Comparison of ENCODE assay signal across 24 mouse cellular contexts in genomic region chr12:104823722-104824121, GRCm38 (mm10). TPM values are rescaled to one million over a fixed set of nuclear protein-coding genes. Genes with fewer than 3 reads are reported as not detected.
A peak's percentile ranks its signal among the peaks of the same experiment; 100 is the strongest.
DNase-seq lines count a peak whose midpoint lies in the region; ATAC-seq and TF ChIP-seq lines count a peak whose summit lies in the region.
"Had no signal": no experiment of that assay in that cellular context is flagged by ENCODE, and none has a peak within 500 bp of the region (broad histone marks: within the 10 kb centered on the region; RNA-seq: fewer than 3 reads in every experiment).

No protein-coding gene starts in this region.

- H3K4me2 ChIP-seq in hindbrain, embryonic 12.5 days (replicated peaks), result no peak overlapping the region
- H3K4me2 ChIP-seq in hindbrain, embryonic 16.5 days (ENCODE audit: low read length), result no peak overlapping the region
- peak overlapping the region; percentile 57; the same call in 1 of the 2 replicates for H3K4me2 ChIP-seq in liver, embryonic 12.5 days
- H3K4me2 ChIP-seq in liver, postnatal 0 days (ENCODE audit: low read depth, low read length), result no peak overlapping the region
- H3K4me2 ChIP-seq: embryonic facial prominence, embryonic 13.5 days; hindbrain, embryonic 13.5 days; limb, embryonic 12.5 days had no signal

- DNase-seq in gastrocnemius, adult 2 months, result no peak
- DNase-seq in gastrocnemius, postnatal 14 days, result no peak
- DNase-seq in liver, postnatal 0 days, result no peak
- no peak for DNase-seq in right cerebral cortex, postnatal 25 days
- DNase-seq in adrenal gland, postnatal 25 days, result no peak
- DNase-seq: adrenal gland, postnatal 10 days; cerebellum, adult 11 months; cerebellum, adult 9-11 months; kidney, adult 9 months; kidney, postnatal 10 days; lung, adult 18-20 months; lung, postnatal 4 days; midbrain, embryonic 14.5 days; right cerebral cortex, adult 18-20 months had no signal

- 93% methylated on average over 7 of the region's 7 CpGs for WGBS in hindbrain, embryonic 12.5 days
- WGBS in hindbrain, embryonic 16.5 days, result 91% methylated on average over 7 of the region's 7 CpGs
- 86% methylated on average over 7 of the region's 7 CpGs for WGBS in liver, embryonic 12.5 days (ENCODE audit: insufficient replicate concordance)
- 92% methylated on average over 7 of the region's 7 CpGs for WGBS in liver, postnatal 0 days (ENCODE audit: insufficient replicate concordance)

- intact Hi-C loops in gastrocnemius, adult 2 months (cut with DNase I), result no loop called here
- intact Hi-C loops in gastrocnemius, postnatal 14 days (cut with DNase I; ENCODE audit: low total_unique reads), result no loop called here

- ATAC-seq in hindbrain, embryonic 12.5 days (ENCODE audit: low FRiP score), result 0 out of 2 replicates have a peak, but pooled peaks have one; percentile 21
- ATAC-seq in hindbrain, embryonic 16.5 days, result no peak
- 0 out of 2 replicates have a peak, but pooled peaks have one; percentile 4 for ATAC-seq in liver, embryonic 12.5 days
- no peak for ATAC-seq in liver, postnatal 0 days

- TF ChIP-seq CTCF in gastrocnemius, adult 2 months (IDR thresholded peaks at IDR 0.05), result no peak
- no peak for TF ChIP-seq CTCF in liver, postnatal 0 days (IDR thresholded peaks at IDR 0.05; ENCODE audit: low read depth)

- TF ChIP-seq EP300 in liver, postnatal 0 days (IDR thresholded peaks at IDR 0.05; ENCODE audit: low read depth), result no peak

- no peak overlapping the region for H3K9ac ChIP-seq in hindbrain, embryonic 12.5 days
- H3K9ac ChIP-seq in hindbrain, embryonic 16.5 days (ENCODE audit: low read depth, low read length), result no peak overlapping the region
- no peak overlapping the region for H3K9ac ChIP-seq in liver, embryonic 12.5 days
- H3K9ac ChIP-seq in liver, postnatal 0 days (replicated peaks), result no peak overlapping the region
- H3K9ac ChIP-seq: embryonic facial prominence, embryonic 13.5 days; hindbrain, embryonic 13.5 days; limb, embryonic 12.5 days had no signal

- 0 out of 2 replicates have a peak, but pooled peaks cover 2% of the 10 kb centered on the region for H3K27me3 ChIP-seq in hindbrain, embryonic 12.5 days
- H3K27me3 ChIP-seq in hindbrain, embryonic 16.5 days (replicated peaks; ENCODE audit: control insufficient read depth, insufficient read depth, low read length), result no peaks in the 10 kb centered on the region
- H3K27me3 ChIP-seq in liver, embryonic 12.5 days (replicated peaks), result peaks cover 7% of the 10 kb centered on the region; the same call in 1 of the 2 replicates
- no peaks in the 10 kb centered on the region for H3K27me3 ChIP-seq in liver, postnatal 0 days (ENCODE audit: insufficient read depth, low read length)
- H3K27me3 ChIP-seq: embryonic facial prominence, embryonic 13.5 days; Patski had no signal

- no peaks in the 10 kb centered on the region for H3K36me3 ChIP-seq in hindbrain, embryonic 12.5 days
- H3K36me3 ChIP-seq in hindbrain, embryonic 16.5 days (ENCODE audit: control insufficient read depth, insufficient read depth, low read length), result no peaks in the 10 kb centered on the region
- H3K36me3 ChIP-seq in liver, embryonic 12.5 days, result no peaks in the 10 kb centered on the region
- no peaks in the 10 kb centered on the region for H3K36me3 ChIP-seq in liver, postnatal 0 days (replicated peaks; ENCODE audit: insufficient read depth, low read length)
- H3K36me3 ChIP-seq: embryonic facial prominence, embryonic 13.5 days; G1E; hindbrain, embryonic 13.5 days; limb, embryonic 12.5 days had no signal

- peaks cover 17% of the 10 kb centered on the region for H3K4me1 ChIP-seq in hindbrain, embryonic 12.5 days
- no peaks in the 10 kb centered on the region; the same call in none of the 2 replicates for H3K4me1 ChIP-seq in hindbrain, embryonic 16.5 days (ENCODE audit: control insufficient read depth, insufficient read depth, low read depth, low read length)
- peaks cover 43% of the 10 kb centered on the region for H3K4me1 ChIP-seq in liver, embryonic 12.5 days
- H3K4me1 ChIP-seq in liver, postnatal 0 days (ENCODE audit: insufficient read depth), result peaks cover 20% of the 10 kb centered on the region

- 0 out of 2 replicates have a peak overlapping the region, but pooled peaks have one; percentile 20 for H3K27ac ChIP-seq in gastrocnemius, adult 2 months
- H3K27ac ChIP-seq in hindbrain, embryonic 12.5 days, result no peak overlapping the region
- H3K27ac ChIP-seq in hindbrain, embryonic 16.5 days (ENCODE audit: low read depth, low read length), result no peak overlapping the region
- peak overlapping the region; percentile 95 for H3K27ac ChIP-seq in liver, embryonic 12.5 days
- H3K27ac ChIP-seq in liver, postnatal 0 days (ENCODE audit: low read depth), result peak overlapping the region; percentile 83; the same call in 1 of the 2 replicates
- H3K27ac ChIP-seq: embryonic facial prominence, embryonic 13.5 days; hindbrain, embryonic 13.5 days; left cerebral cortex, adult 2 months; limb, embryonic 12.5 days had no signal

- no peak overlapping the region for H3K4me3 ChIP-seq in gastrocnemius, adult 2 months
- no peak overlapping the region for H3K4me3 ChIP-seq in hindbrain, embryonic 12.5 days
- no peak overlapping the region for H3K4me3 ChIP-seq in hindbrain, embryonic 16.5 days (ENCODE audit: low read length)
- no peak overlapping the region for H3K4me3 ChIP-seq in liver, embryonic 12.5 days
- no peak overlapping the region for H3K4me3 ChIP-seq in liver, postnatal 0 days (ENCODE audit: low read depth, low read length)
- H3K4me3 ChIP-seq: embryonic facial prominence, embryonic 13.5 days; hindbrain, embryonic 13.5 days; left cerebral cortex, adult 2 months; limb, embryonic 12.5 days; megakaryocyte, embryonic 14.5 days had no signal

- H3K9me3 ChIP-seq in hindbrain, embryonic 12.5 days (replicated peaks), result 0 out of 2 replicates have a peak, but pooled peaks cover 3% of the 10 kb centered on the region
- H3K9me3 ChIP-seq in hindbrain, embryonic 16.5 days (ENCODE audit: control insufficient read depth, low read length), result no peaks in the 10 kb centered on the region
- H3K9me3 ChIP-seq in liver, embryonic 12.5 days (replicated peaks), result no peaks in the 10 kb centered on the region
- no peaks in the 10 kb centered on the region for H3K9me3 ChIP-seq in liver, postnatal 0 days (ENCODE audit: low read length)
- H3K9me3 ChIP-seq: embryonic facial prominence, embryonic 13.5 days; hindbrain, embryonic 13.5 days; limb, embryonic 12.5 days; megakaryocyte, embryonic 14.5 days had no signal

RNA-seq across cellular contexts. Expression of gene Clmn, which starts 41.2 kb away (rescaled TPM):
- total RNA-seq in gastrocnemius, adult 2 months (2021), result 1 to 10 TPM; 2.6 to 3.2 TPM
- total RNA-seq in gastrocnemius, postnatal 14 days (2021), result 1 to 10 TPM; 2.3 to 2.5 TPM
- polyA plus RNA-seq in hindbrain, embryonic 12.5 days (2016; fragmentation: Nextera tagmentation; extraction: Ambion mirVana), result 2.8 and 4.1 TPM in 2 replicates
- polyA plus RNA-seq in hindbrain, embryonic 16.5 days (2015; fragmentation: Nextera tagmentation; extraction: Ambion mirVana), result 1.2 TPM in 2 replicates
- 0.37 and 0.38 TPM in 2 replicates for polyA plus RNA-seq in liver, embryonic 12.5 days (2016; fragmentation: Nextera tagmentation; extraction: Ambion mirVana)
- polyA plus RNA-seq in liver, postnatal 0 days (2015; fragmentation: Nextera tagmentation; extraction: Ambion mirVana), result 1.9 and 2.5 TPM in 2 replicates
- total RNA-seq in adrenal gland, postnatal 25 days (2021), result 8.5 and 12.4 TPM in 2 replicates
- polyA plus RNA-seq: G1E had no signal

Comparison
In these comparisons a context has a peak if more than half of its experiments do, and no peak if none do; other contexts are left out.
1. ATAC-seq: peak in hindbrain, embryonic 12.5 days (single experiment) and liver, embryonic 12.5 days (single experiment); none in hindbrain, embryonic 16.5 days (single experiment) and liver, postnatal 0 days (single experiment).
2. H3K27ac ChIP-seq: peak in gastrocnemius, adult 2 months (single experiment), liver, embryonic 12.5 days (single experiment) and liver, postnatal 0 days (single experiment); none in hindbrain, embryonic 12.5 days (single experiment) and hindbrain, embryonic 16.5 days (single experiment).